Mouse (Mus musculus): ENCODE results near the gene Acsl1.

DNA sequence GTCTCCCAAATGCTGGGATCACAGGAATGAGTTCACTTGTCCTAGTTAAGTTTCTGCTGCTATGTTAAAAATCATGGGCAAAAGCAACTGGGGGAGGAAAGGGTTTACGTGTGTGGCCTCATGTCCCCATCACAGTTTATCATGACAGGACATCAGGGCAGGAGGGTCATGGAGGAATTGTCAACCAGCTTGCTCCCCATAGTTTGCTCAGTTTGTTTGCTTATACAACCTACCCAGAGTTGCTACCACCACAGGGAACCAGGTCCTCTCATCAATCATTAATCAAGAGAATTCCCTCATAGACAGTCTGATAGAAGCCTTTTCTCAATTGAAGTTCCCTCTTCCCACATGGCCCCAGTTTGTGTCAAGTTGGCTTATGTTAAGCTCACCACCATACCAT lies 43.2 kb downstream of the Acsl1 start:
- TF ChIP-seq CTCF (IDR thresholded peaks at IDR 0.05; ENCODE audit: insufficient read depth, low read length) = no peak
- no peak for TF ChIP-seq POLR2A (IDR thresholded peaks at IDR 0.05; ENCODE audit: borderline replicate concordance, extremely low read depth, low read depth, low read length)

Data from lung, adult 2 months (tissue).